Mouse (Mus musculus) embryonic fibroblast, embryonic 13.5 days (primary cell): ENCODE results near the gene Zfp82.

Experiments used
- CTCF ChIP-seq: IDR thresholded peaks from 2 replicates; pipeline ENCODE4 v1.5.1; 2011; ENCODE audit warnings: mild to moderate bottlenecking, control low read depth, low read length, moderate library complexity, borderline replicate concordance; ENCODE audit not compliant: insufficient read depth
- POLR2A ChIP-seq: IDR thresholded peaks from 2 replicates; pipeline ENCODE4 v1.6.1; 2011; ENCODE audit warnings: low read depth, mild to moderate bottlenecking, control low read depth, low read length, moderate library complexity

- TF ChIP-seq POLR2A (no peak), CTCF (0 out of 2 replicates have a peak, but pooled peaks have one; percentile 8)
Observed at GRCm38 (mm10) chr7:30025358-30025757, 47.3 kb downstream of the Zfp82 start.
